Mouse (Mus musculus): ENCODE results near the gene Rnf185.

DNA sequence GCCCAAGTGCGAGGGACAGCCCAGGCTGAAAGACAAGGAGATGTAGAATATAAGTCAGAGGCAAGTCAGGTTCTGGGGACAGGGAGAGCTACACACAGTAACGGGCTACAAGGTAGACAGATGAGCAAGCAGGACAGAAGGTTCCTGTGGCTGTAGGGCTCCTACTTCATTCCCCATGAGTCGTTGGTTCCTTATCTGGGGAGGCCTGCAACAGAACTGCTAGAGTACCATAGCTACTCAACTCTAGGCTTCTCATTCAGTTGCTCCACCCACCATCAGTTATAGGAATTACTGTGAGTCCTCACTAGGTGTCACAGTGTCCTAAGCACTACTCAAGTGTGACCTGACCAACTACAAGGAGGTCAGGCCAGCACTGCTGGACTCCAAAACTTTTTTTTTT, 49.1 kb downstream of the Rnf185 start:
- TF ChIP-seq CTCF (conservative IDR thresholded peaks at IDR 0.05; ENCODE audit: low read length) (no peak), POU5F1 (IDR thresholded peaks at IDR 0.05; ENCODE audit: borderline replicate concordance, low read length) (no peak), NANOG (IDR thresholded peaks at IDR 0.05; ENCODE audit: borderline replicate concordance, low read length) (no peak)

Measured in E14TG2a.4 (cell line).